Mouse (Mus musculus) liver, embryonic 14.5 days (tissue): ENCODE measurements around the gene Gm26965. TPM values are rescaled to one million over a fixed set of nuclear protein-coding genes. Genes with fewer than 3 reads are reported as not detected.
A peak's percentile ranks its signal among the peaks of the same experiment; 100 is the strongest.

Experiments
- ATAC-seq: fragments of 200-750 bp; cut with Nextera tagmentation; 2 replicates; pipeline ENCODE4 v1.8.0; 2017; ENCODE audit warnings: moderate number of reproducible peaks, mild to moderate bottlenecking, moderate library complexity; ENCODE audit not compliant: insufficient read depth
- DNase-seq, 3 experiments: peaks; one replicate each; pipeline ENCODE4 v3.0.0-alpha.2; 2012 to 2013; ENCODE audit warnings: low read depth in 3 of 3, low spot score in 3 of 3
- H3K27ac ChIP-seq: fragments of 300-500 bp; sonication (generic); 2 replicates; pipeline ENCODE4 v1.5.1; 2014; ENCODE audit warnings: moderate library complexity, mild to moderate bottlenecking, control low read depth, inconsistent platforms
- H3K27me3 ChIP-seq: fragments of 300-500 bp; sonication (generic); 2 replicates; pipeline ENCODE4 v1.6.1; 2014; ENCODE audit warnings: mild to moderate bottlenecking, low read length, moderate library complexity; ENCODE audit not compliant: control insufficient read depth, insufficient read depth
- H3K36me3 ChIP-seq: fragments of 300-500 bp; sonication (generic); replicated peaks from 2 replicates; pipeline ENCODE4 v1.6.1; 2014; ENCODE audit warnings: low read depth; ENCODE audit not compliant: control insufficient read depth, insufficient read depth
- H3K4me1 ChIP-seq, 2 experiments: fragments of 200-500 bp in 1 of 2; fragments of 300-500 bp in 1 of 2; sonication (generic) in 1 of 2; replicated peaks; 2 replicates each; pipeline ENCODE4 v1.6.1; 2012 to 2014; ENCODE audit warnings: antibody characterized with exemption in 1 of 2, inconsistent platforms in 1 of 2, low read length in 1 of 2; ENCODE audit not compliant: control insufficient read depth in 2 of 2, insufficient read depth in 2 of 2
- H3K4me2 ChIP-seq: fragments of 300-500 bp; sonication (generic); 2 replicates; pipeline ENCODE4 v1.6.1; 2014; ENCODE audit warnings: low read depth, mild to moderate bottlenecking, control low read depth, moderate library complexity
- H3K4me3 ChIP-seq, 2 experiments: fragments of 200-500 bp in 1 of 2; fragments of 300-500 bp in 1 of 2; sonication (generic) in 1 of 2; 2 replicates each; pipeline ENCODE4 v1.5.1; 2012 to 2014; ENCODE audit warnings: low read depth in 2 of 2, low read length in 2 of 2, mild to moderate bottlenecking in 2 of 2, control low read depth in 1 of 2, inconsistent platforms in 1 of 2, moderate library complexity in 1 of 2; ENCODE audit not compliant: insufficient read depth in 1 of 2
- H3K9ac ChIP-seq: fragments of 300-500 bp; sonication (generic); replicated peaks from 2 replicates; pipeline ENCODE4 v1.6.1; 2014; ENCODE audit warnings: mild to moderate bottlenecking, control low read depth, moderate library complexity
- H3K9me3 ChIP-seq: fragments of 300-500 bp; sonication (generic); 2 replicates; pipeline ENCODE4 v1.6.1; 2016; ENCODE audit warnings: low read length, mixed read lengths; ENCODE audit not compliant: control insufficient read depth
- CTCF ChIP-seq: IDR thresholded peaks from 2 replicates; pipeline ENCODE4 v1.5.1; 2016; ENCODE audit warnings: antibody characterized with exemption, low read depth, control low read depth
- EP300 ChIP-seq: IDR thresholded peaks from 2 replicates; pipeline ENCODE4 v1.6.1; 2016; ENCODE audit warnings: antibody characterized with exemption, low read depth
- WGBS: fragments of 180-500 bp; shearing (Covaris S2); extraction: QIAGEN DNeasy Blood & Tissue Kit; methylation state at CpG from one replicate; pipeline ENCODE4 v1.1.7; 2014; ENCODE audit not compliant: insufficient replicate concordance; 5-methylcytosine and 5-hydroxymethylcytosine counted together
- polyA plus RNA-seq, 2 experiments: library from polyadenylated mRNA; depleted of rRNA in 1 of 2; stranded (reverse) in 1 of 2; unstranded in 1 of 2; fragments of >200 nt; fragmentation: Nextera tagmentation in 1 of 2; extraction: Ambion mirVana in 1 of 2; gene quantifications; 2 replicates each; pipeline versions ENCODE4 v1.2.1 to v1.2.3; 2012 to 2014

Gene Gm26965
- polyA plus RNA-seq, 2 experiments, result not detected

DNA sequence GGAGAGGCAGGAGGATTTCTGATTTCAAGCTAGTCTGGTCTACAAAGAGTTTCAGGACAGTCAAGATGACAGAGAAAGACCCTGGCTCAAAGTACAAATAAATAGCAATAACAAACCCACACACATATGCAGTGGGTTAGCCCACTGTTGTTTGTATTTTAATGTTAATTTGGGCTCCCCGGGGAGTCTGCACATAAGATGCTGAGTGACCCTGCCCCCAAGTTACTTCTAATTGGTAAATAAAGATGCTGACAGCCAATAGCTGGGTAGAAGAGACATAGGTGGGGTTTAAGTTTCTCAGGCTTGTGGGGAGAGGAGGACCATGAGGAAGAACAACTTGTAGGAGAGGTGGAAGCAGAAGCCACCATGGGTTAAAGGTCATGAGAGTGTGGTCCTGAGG, 20.0 kb upstream of the Gm26965 start:
- no peak overlapping the region for H3K27ac ChIP-seq
- no peaks in the 10 kb centered on the region for H3K4me1 ChIP-seq
- no peaks in the 10 kb centered on the region for H3K27me3 ChIP-seq
- DNase-seq (no peak), ATAC-seq (no peak)
- peaks cover 18% of the 10 kb centered on the region for H3K36me3 ChIP-seq
- TF ChIP-seq EP300 (no peak), CTCF (no peak)
- whole genome bisulfite sequencing, result 71% methylated on average over 1 of the region's 1 CpGs
- no peak overlapping the region for H3K4me2 ChIP-seq
- H3K4me3 ChIP-seq, result no peak overlapping the region
- H3K9ac ChIP-seq, result no peak overlapping the region
- H3K9me3 ChIP-seq, result no peaks in the 10 kb centered on the region; the same call in 1 of the 2 replicates

DNA sequence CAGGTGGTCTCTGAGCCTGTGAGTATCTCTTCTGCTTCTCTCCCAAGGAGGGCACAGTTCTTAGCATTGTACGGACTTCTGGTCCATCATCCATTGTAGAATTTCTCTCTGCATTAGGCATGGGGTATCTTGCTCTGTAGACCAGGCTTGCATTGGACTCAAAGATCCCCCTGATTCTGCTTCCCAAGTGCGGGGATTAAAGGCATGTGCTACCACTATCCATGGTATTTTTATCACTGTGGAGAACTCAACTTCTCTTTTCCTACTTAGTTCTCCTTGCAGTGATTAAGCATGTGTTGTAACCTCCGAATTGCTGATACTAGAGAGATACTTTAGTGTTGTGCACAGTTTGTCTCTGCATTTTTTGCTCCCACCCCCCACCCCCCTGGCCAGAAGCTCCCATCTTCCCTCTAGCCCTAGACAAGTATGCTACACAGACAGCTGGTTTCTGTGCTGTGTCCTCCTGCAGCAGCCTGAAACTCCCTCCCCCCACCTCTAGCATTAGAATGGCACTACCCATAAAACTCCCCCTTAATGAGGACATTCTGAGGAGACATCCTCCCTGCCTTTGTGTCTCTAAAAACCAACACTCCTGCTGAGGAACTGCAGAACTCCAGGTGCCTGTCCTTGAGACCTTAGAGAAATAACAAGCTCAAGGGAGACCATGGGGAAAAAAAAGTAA, 1.2 kb upstream of the Gm26965 start:
- Histone ChIP-seq H3K4me2 (no peak overlapping the region), H3K27me3 (no peaks in the 10 kb centered on the region), H3K4me1 (peaks cover 8 to 11% of the 10 kb centered on the region in 2 experiments), H3K9me3 (no peaks in the 10 kb centered on the region), H3K9ac (no peak overlapping the region), H3K36me3 (no peaks in the 10 kb centered on the region), H3K4me3 (no peak overlapping the region), H3K27ac (no peak overlapping the region)
- whole genome bisulfite sequencing, result 46% methylated on average over 3 of the region's 3 CpGs
- no peak for ATAC-seq
- no peak for TF ChIP-seq EP300
- TF ChIP-seq CTCF, result no peak
- DNase-seq, result no peak

DNA sequence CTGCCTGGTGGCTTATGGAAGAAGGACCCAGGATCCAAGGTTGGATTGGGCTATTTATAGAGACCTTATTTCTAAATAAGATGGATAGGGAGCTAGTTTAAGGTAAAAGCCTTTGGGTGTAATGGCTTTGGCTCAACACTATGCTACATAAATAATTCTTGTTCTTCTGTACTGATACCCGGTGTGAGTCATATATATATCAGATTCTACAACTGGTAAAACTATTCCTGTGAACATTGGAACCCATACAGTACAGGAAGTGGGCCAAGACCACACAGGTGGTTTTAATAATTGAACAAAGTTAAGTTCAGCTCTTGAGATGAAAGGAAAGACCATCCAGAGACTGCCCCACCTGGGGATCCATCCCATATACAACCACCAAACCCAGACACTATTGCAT, 25.0 kb downstream of the Gm26965 start:
- Histone ChIP-seq H3K4me3 (no peak overlapping the region), H3K4me2 (peak overlapping the region; percentile 80)

DNA sequence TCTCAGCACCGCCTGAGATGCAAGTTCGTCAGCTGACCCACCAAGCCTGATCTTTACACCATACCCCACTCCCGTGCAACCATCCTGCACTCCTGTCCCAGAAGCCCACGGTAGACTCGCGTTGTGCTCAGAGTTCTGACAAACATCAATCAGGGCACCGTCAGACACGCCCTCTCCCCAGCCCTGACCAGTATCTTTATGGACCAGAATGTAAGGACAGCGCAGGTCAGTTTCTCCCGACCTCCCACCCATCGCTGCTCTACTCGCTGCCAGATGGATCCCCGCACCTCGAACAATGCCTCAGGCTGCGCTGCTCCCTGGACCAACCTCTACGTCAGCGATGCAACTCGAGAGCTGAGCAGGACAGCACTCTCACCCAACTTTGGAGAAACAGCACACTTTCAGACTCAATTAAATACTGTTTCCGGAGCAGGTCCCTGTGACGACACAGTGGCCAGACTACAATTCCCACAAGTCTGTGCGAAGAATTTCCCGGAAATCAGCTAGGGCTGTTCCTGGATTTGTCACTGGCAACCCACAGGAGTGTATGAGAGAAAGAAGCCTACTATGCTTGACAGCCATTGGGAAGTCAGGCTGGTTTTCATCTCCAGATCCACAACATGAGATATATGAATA, 25.7 kb downstream of the Gm26965 start, which contains the start of gene Zfp58:
Zfp58 (minus strand) TSS at position 472 of the 636 bp plus-strand sequence.
- Histone ChIP-seq H3K9ac (peak within 1 kb of the TSS; percentile 72), H3K36me3 (no peaks in the 10 kb centered on the region), H3K27me3 (no peaks in the 10 kb centered on the region), H3K4me3 (peak within 1 kb of the TSS; percentile 69 to 93), H3K4me1 (no peaks in the 10 kb centered on the region; a peak in 1 of 4 replicates), H3K9me3 (no peaks in the 10 kb centered on the region), H3K27ac (no peak within 1 kb of the TSS), H3K4me2 (peak within 1 kb of the TSS; percentile 80)
- ATAC-seq (peak; percentile 91), DNase-seq (peak; percentile 65 to 75 (median 72))
- no peak for TF ChIP-seq CTCF
- TF ChIP-seq EP300, result no peak
- WGBS, result 1% methylated on average over 22 of the region's 22 CpGs

More for the DNA sequence above, 25.0 kb downstream of the Gm26965 start:
- no peaks in the 10 kb centered on the region; a peak in 1 of 4 replicates for H3K4me1 ChIP-seq
- ATAC-seq (no peak), DNase-seq (no peak)
- H3K36me3 ChIP-seq, result no peaks in the 10 kb centered on the region
- TF ChIP-seq EP300, result no peak
- no peak for TF ChIP-seq CTCF
- H3K9me3 ChIP-seq, result no peaks in the 10 kb centered on the region
- WGBS, result 74% methylated on average over 1 of the region's 1 CpGs
- H3K27ac ChIP-seq, result no peak overlapping the region
- H3K27me3 ChIP-seq, result no peaks in the 10 kb centered on the region
- no peak overlapping the region for H3K9ac ChIP-seq

DNA sequence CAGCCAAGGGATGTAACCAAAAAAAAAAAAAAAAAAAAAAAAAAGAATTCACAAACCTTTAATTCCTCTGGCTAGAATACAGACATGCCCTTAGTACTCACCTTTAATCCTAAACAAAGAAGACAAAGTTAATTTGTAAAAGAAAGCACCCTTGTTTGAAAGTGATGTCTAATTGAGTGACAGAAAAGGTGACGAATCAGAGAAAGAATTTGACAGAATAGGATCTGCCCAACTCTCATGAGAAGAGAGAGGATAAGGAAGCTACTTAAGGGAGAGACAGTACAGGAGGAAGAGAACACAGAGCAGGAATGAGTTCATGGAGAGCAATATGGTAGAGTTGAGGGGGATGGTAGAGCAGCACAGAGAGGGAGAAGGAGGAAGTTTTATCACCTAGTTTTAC, 30.3 kb downstream of the Gm26965 start:
- 68% methylated on average over 1 of the region's 1 CpGs for WGBS
- H3K27ac ChIP-seq, result no peak overlapping the region
- ATAC-seq (no peak), DNase-seq (no peak)
- no peak overlapping the region for H3K9ac ChIP-seq
- peaks cover 3% of the 10 kb centered on the region; the same call in 1 of the 2 replicates for H3K9me3 ChIP-seq
- H3K4me1 ChIP-seq, result no peaks in the 10 kb centered on the region; a peak in 1 of 4 replicates
- TF ChIP-seq EP300 (no peak), CTCF (no peak)
- H3K27me3 ChIP-seq, result no peaks in the 10 kb centered on the region
- no peak overlapping the region for H3K4me2 ChIP-seq
- no peak overlapping the region for H3K4me3 ChIP-seq
- H3K36me3 ChIP-seq, result peaks cover 11% of the 10 kb centered on the region
